Mouse (Mus musculus) midbrain, embryonic 16.5 days (tissue): ENCODE measurements around the gene Lrrc15. TPM values are rescaled to one million over a fixed set of nuclear protein-coding genes. Genes with fewer than 3 reads are reported as not detected.

Experiments used
- ATAC-seq: fragments of 200-750 bp; cut with Nextera tagmentation; 2 replicates; pipeline ENCODE4 v1.8.0; 2017; ENCODE audit warnings: moderate TSS enrichment
- H3K27ac ChIP-seq: fragments of 300-500 bp; sonication (generic); 2 replicates; pipeline ENCODE4 v1.5.1; 2014; ENCODE audit warnings: mild to moderate bottlenecking, low read length, mixed read lengths
- H3K27me3 ChIP-seq: fragments of 300-500 bp; sonication (generic); 2 replicates; pipeline ENCODE4 v1.6.1; 2014; ENCODE audit warnings: low read depth, low read length, mixed read lengths; ENCODE audit not compliant: control insufficient read depth, insufficient read depth
- H3K36me3 ChIP-seq: fragments of 300-500 bp; sonication (generic); 2 replicates; pipeline ENCODE4 v1.6.1; 2014; ENCODE audit warnings: mild to moderate bottlenecking, low read length, moderate library complexity, mixed read lengths; ENCODE audit not compliant: control insufficient read depth, insufficient read depth
- H3K4me1 ChIP-seq: fragments of 300-500 bp; sonication (generic); 2 replicates; pipeline ENCODE4 v1.6.1; 2014; ENCODE audit warnings: mild to moderate bottlenecking, low read length, mixed read lengths; ENCODE audit not compliant: control insufficient read depth, insufficient read depth
- H3K4me2 ChIP-seq: fragments of 300-500 bp; sonication (generic); 2 replicates; pipeline ENCODE4 v1.6.1; 2014; ENCODE audit warnings: mild to moderate bottlenecking, low read length, mixed read lengths
- H3K4me3 ChIP-seq: fragments of 300-500 bp; sonication (generic); 2 replicates; pipeline ENCODE4 v1.5.1; 2014; ENCODE audit warnings: low read depth, mild to moderate bottlenecking, low read length, moderate library complexity, mixed read lengths
- H3K9ac ChIP-seq: fragments of 300-500 bp; sonication (generic); 2 replicates; pipeline ENCODE4 v1.6.1; 2014; ENCODE audit warnings: low read depth, low read length, mixed read lengths
- H3K9me3 ChIP-seq: fragments of 300-500 bp; sonication (generic); replicated peaks from 2 replicates; pipeline ENCODE4 v1.6.1; 2014; ENCODE audit warnings: mild to moderate bottlenecking, low read length, mixed read lengths; ENCODE audit not compliant: control insufficient read depth, poor library complexity, severe bottlenecking
- WGBS: fragments of 180-500 bp; shearing (Covaris S2); extraction: QIAGEN DNeasy Blood & Tissue Kit; methylation state at CpG from one replicate; pipeline ENCODE4 v1.1.7; 2014; 5-methylcytosine and 5-hydroxymethylcytosine counted together
- polyA plus RNA-seq: library from polyadenylated mRNA; unstranded; fragments of >200 nt; fragmentation: Nextera tagmentation; extraction: Ambion mirVana; gene quantifications from 2 replicates; pipeline ENCODE4 v1.2.1, GENCODE M21; 2015

The Lrrc15 gene
- polyA plus RNA-seq, 1 experiment from 2014 or later = 0.25 TPM

DNA sequence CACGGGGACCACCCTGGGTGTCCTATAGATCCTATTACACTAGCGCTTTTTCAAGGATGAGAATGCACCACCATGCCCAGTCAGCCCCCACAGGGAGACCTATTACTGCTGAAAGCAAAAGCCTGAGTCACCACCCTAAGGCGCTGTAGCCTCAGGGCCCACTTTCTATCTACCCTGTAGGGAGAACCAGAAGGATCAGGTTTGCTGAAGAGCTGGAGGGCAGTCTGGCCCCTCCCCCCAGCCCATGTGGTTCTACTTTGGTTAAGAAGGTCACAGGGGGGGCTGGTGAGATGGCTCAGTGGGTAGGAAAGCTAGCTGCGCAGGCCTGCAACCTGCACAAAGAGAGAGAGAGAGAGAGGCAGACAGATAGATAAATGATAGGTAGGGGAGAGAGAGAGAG lies 2.6 kb upstream of the Lrrc15 start:
- no peak overlapping the region for H3K9ac ChIP-seq
- H3K4me3 ChIP-seq = no peak overlapping the region
- H3K36me3 ChIP-seq = no peaks in the 10 kb centered on the region
- H3K27ac ChIP-seq = no peak overlapping the region
- H3K27me3 ChIP-seq = peaks cover 16% of the 10 kb centered on the region
- no peak overlapping the region for H3K4me2 ChIP-seq
- no peak for ATAC-seq
- H3K9me3 ChIP-seq = no peaks in the 10 kb centered on the region
- H3K4me1 ChIP-seq = peaks cover 3% of the 10 kb centered on the region; the same call in 1 of the 2 replicates
- 63% methylated on average over 4 of the region's 4 CpGs for WGBS

DNA sequence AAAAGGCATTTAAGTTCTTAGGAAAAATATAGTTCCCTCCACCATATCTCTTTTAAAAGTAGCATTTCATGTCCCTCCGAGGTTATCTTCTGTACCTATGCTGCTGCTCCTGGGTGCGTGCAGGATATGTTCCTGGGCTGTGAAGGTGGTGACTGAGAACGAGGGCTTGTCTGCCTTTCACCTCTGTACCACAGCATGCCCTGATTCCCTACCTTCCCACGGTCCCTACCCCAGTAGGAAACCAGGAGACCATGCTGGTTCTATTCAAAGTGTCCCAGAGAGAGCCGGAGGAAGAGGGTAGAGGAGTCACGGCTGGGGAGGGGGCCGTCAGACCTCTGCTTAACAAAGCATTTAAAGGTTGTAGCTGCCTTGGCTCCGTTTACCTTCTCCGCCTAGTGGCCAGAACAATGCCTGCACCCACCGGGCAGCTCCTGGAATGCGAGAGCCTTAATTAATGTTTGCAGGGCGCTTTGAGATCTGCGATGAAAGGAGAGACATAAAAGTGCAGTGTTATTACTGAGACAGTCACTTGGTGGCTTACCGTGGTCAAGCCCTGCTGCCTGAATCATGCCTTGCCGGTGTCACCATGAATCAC lies 784 bp upstream of the Lrrc15 start:
- H3K36me3 ChIP-seq = no peaks in the 10 kb centered on the region
- ATAC-seq = peak; percentile 68
- no peak overlapping the region for H3K27ac ChIP-seq
- H3K27me3 ChIP-seq = peaks cover 16% of the 10 kb centered on the region
- WGBS = 1% methylated on average over 15 of the region's 15 CpGs
- peak overlapping the region; percentile 50 for H3K4me2 ChIP-seq
- H3K4me3 ChIP-seq = peak overlapping the region; percentile 18; the same call in 1 of the 2 replicates
- H3K9me3 ChIP-seq = no peaks in the 10 kb centered on the region
- H3K4me1 ChIP-seq = peaks cover 3% of the 10 kb centered on the region; the same call in 1 of the 2 replicates
- H3K9ac ChIP-seq = peak overlapping the region; percentile 42

GRCm38 (mm10) chr16:30280676-30281297 lies 2.3 kb downstream of the Lrrc15 start:
- H3K9me3 ChIP-seq = no peaks in the 10 kb centered on the region
- no peak overlapping the region for H3K27ac ChIP-seq
- no peak overlapping the region for H3K9ac ChIP-seq
- H3K4me1 ChIP-seq = peaks cover 3% of the 10 kb centered on the region; the same call in 1 of the 2 replicates
- no peak for ATAC-seq
- H3K36me3 ChIP-seq = no peaks in the 10 kb centered on the region
- H3K4me2 ChIP-seq = no peak overlapping the region
- H3K27me3 ChIP-seq = peaks cover 16% of the 10 kb centered on the region
- 9% methylated on average over 4 of the region's 4 CpGs for WGBS
- no peak overlapping the region for H3K4me3 ChIP-seq

DNA sequence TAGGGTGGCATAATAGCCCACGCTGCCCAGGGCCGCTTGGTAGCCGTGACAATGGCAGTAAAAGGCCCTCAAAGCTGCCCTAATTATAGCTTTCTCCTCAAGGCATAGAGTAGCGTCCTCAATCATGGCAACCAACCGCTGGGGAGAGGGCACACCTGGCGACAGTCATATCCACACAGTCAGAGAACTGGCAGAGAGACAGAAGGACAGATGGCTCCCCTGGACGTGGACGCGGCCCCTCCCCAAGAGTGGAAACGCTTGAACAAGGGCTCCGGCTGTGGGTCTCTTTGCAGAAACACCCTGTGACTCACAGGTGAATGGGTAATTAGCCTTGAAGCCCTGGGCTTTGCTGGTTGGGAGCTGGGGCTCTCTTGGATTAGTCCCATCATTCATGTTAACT lies 4.7 kb downstream of the Lrrc15 start:
- Histone ChIP-seq H3K4me2 (no peak overlapping the region), H3K4me1 (no peaks in the 10 kb centered on the region), H3K27ac (no peak overlapping the region), H3K4me3 (no peak overlapping the region), H3K36me3 (no peaks in the 10 kb centered on the region), H3K9ac (no peak overlapping the region), H3K27me3 (peaks cover 16% of the 10 kb centered on the region), H3K9me3 (no peaks in the 10 kb centered on the region)
- ATAC-seq = no peak
- 84% methylated on average over 11 of the region's 11 CpGs for WGBS

DNA sequence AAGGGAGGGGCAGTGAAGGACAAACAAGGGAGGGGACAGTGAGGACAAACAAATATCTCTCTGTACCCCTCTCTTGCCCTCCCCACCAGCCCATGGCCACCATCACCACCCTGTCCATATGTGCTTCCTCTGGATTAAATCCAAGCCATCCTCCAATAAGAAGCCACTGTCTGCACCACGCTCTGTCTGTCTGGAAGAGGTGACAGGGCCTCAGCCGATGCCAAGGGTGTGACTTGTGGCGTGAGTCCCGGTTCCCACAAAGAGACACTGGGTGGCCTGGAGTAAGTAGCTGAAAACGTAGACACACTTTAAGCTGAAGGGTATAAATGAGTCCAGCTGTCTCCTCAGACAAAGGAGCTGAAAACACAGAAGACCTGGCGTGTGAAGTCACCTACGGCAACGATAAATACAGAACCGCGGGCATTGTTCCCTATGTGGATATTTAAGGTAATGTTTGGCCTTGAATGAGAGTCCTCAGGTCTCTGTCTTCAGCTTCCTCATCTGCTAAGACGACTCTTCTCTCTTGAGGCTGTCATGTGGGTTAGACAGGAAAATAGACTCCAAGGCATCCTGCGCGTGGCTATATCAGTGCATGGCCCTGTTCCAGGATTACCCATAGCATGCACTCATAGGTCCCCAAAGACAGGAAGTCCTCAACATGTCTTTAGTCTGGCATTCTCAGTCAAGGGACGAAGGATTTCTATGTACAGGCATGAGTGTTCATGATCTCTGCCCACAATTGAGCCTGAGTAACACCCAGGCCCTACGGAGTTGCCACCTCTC lies 7.3 kb downstream of the Lrrc15 start:
- H3K27ac ChIP-seq = no peak overlapping the region
- no peaks in the 10 kb centered on the region for H3K36me3 ChIP-seq
- H3K9ac ChIP-seq = no peak overlapping the region
- WGBS = 77% methylated on average over 15 of the region's 15 CpGs
- no peaks in the 10 kb centered on the region for H3K9me3 ChIP-seq
- H3K4me2 ChIP-seq = no peak overlapping the region
- no peaks in the 10 kb centered on the region for H3K4me1 ChIP-seq
- no peak overlapping the region for H3K4me3 ChIP-seq
- H3K27me3 ChIP-seq = no peaks in the 10 kb centered on the region; the same call in 1 of the 2 replicates
- ATAC-seq = no peak

DNA sequence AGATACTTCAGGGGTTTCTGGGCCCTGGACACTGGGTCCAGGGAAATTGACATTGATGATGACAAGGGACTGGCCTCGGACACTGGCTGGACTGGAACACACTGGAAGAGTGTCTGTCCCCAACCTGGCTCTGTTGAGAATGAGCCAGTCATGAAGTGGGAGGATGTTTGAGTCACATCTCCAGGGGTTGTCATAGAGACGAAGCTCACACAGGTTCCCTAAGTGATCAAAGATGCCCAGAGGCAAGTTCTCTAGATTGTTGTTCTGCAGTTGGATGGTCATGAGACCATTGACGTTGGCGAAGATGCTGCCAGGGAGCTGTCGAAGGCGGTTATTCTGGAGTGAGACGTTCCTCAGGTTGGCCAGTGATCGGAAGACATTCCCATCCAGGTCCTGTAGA lies 10.0 kb downstream of the Lrrc15 start:
- Histone ChIP-seq H3K27me3 (no peaks in the 10 kb centered on the region), H3K4me2 (no peak overlapping the region)
- 92% methylated on average over 8 of the region's 8 CpGs for WGBS

GRCm38 (mm10) chr16:30271941-30272595 lies 11.0 kb downstream of the Lrrc15 start:
- Histone ChIP-seq H3K9me3 (no peaks in the 10 kb centered on the region), H3K4me3 (no peak overlapping the region), H3K9ac (no peak overlapping the region), H3K27me3 (no peaks in the 10 kb centered on the region), H3K27ac (no peak overlapping the region), H3K4me1 (no peaks in the 10 kb centered on the region), H3K36me3 (no peaks in the 10 kb centered on the region), H3K4me2 (no peak overlapping the region)
- 41% methylated on average over 6 of the region's 6 CpGs for WGBS
- ATAC-seq = no peak

More for the DNA sequence above, 10.0 kb downstream of the Lrrc15 start:
- ATAC-seq = no peak
- H3K9ac ChIP-seq = no peak overlapping the region
- no peaks in the 10 kb centered on the region for H3K36me3 ChIP-seq
- H3K9me3 ChIP-seq = no peaks in the 10 kb centered on the region
- H3K4me1 ChIP-seq = no peaks in the 10 kb centered on the region
- H3K4me3 ChIP-seq = no peak overlapping the region
- no peak overlapping the region for H3K27ac ChIP-seq

GRCm38 (mm10) chr16:30271223-30271761 lies 11.8 kb downstream of the Lrrc15 start:
- Histone ChIP-seq H3K4me2 (no peak overlapping the region), H3K4me3 (no peak overlapping the region), H3K9me3 (no peaks in the 10 kb centered on the region), H3K27ac (no peak overlapping the region), H3K9ac (no peak overlapping the region), H3K36me3 (no peaks in the 10 kb centered on the region), H3K27me3 (no peaks in the 10 kb centered on the region), H3K4me1 (no peaks in the 10 kb centered on the region)
- ATAC-seq = no peak
- WGBS = 63% methylated on average over 8 of the region's 8 CpGs
